Mouse (Mus musculus) spleen, embryonic (tissue): ENCODE measurements at regions not wholly inside any gene's neighbourhood (a gene's known extent, or its start where the extent isn't known, plus 50 kb on each side); places are given as distances from the start of the nearest gene placed in this dataset.

Source experiments
- CTCF ChIA-PET: fragments of 350-600 bp; sonication (Branson Sonifier 250); formaldehyde crosslinking; loops from one replicate; lab custom pipeline; 2022; lab: Charles Lee

- CTCF ChIA-PET = no interaction called here
Measured at GRCm38 (mm10) chr15:42768396-42768795, 2634.2 kb downstream of the 9330182O14Rik start.

GRCm38 (mm10) chr15:42779903-42780302 lies 2645.7 kb downstream of the 9330182O14Rik start:
- CTCF ChIA-PET = no interaction called here

GRCm38 (mm10) chr15:42801217-42801616 lies 2667.1 kb downstream of the 9330182O14Rik start:
- CTCF ChIA-PET = no interaction called here

GRCm38 (mm10) chr15:42810871-42811490 lies 2676.8 kb downstream of the 9330182O14Rik start:
- CTCF ChIA-PET = no interaction called here

GRCm38 (mm10) chr15:42815026-42815724 lies 2681.0 kb downstream of the 9330182O14Rik start:
- CTCF ChIA-PET = no interaction called here

- CTCF ChIA-PET = no interaction called here
Measured at GRCm38 (mm10) chr15:42838839-42839238, 2704.7 kb downstream of the 9330182O14Rik start.

- CTCF ChIA-PET = no interaction called here
Measured at GRCm38 (mm10) chr15:42850003-42850402, 2715.8 kb downstream of the 9330182O14Rik start.

GRCm38 (mm10) chr15:42872491-42872890 lies 2738.3 kb downstream of the 9330182O14Rik start:
- CTCF ChIA-PET = no interaction called here

- CTCF ChIA-PET = no interaction called here
Measured at GRCm38 (mm10) chr15:42894611-42895010, 2760.4 kb downstream of the 9330182O14Rik start.

GRCm38 (mm10) chr15:42900056-42900455 lies 2765.9 kb downstream of the 9330182O14Rik start:
- CTCF ChIA-PET = no interaction called here

- CTCF ChIA-PET = no interaction called here
Measured at GRCm38 (mm10) chr15:42901782-42902181, 2767.6 kb downstream of the 9330182O14Rik start.

GRCm38 (mm10) chr15:42911357-42911756 lies 2777.2 kb downstream of the 9330182O14Rik start:
- CTCF ChIA-PET = interaction anchor here (0.6 kb wide), 1 partner anchor 1151 kb away, joined by 3 read pairs; no protein-coding TSS in a partner anchor

- CTCF ChIA-PET = no interaction called here
Measured at GRCm38 (mm10) chr15:42912880-42913279, 2778.7 kb downstream of the 9330182O14Rik start.

- CTCF ChIA-PET = no interaction called here
Measured at GRCm38 (mm10) chr15:42913285-42913684, 2779.1 kb downstream of the 9330182O14Rik start.

- CTCF ChIA-PET = no interaction called here
Measured at GRCm38 (mm10) chr15:42914099-42914498, 2779.9 kb downstream of the 9330182O14Rik start.

GRCm38 (mm10) chr15:42915195-42915594 lies 2781.0 kb downstream of the 9330182O14Rik start:
- CTCF ChIA-PET = interaction anchor here (0.6 kb wide), 1 partner anchor 1311 kb away, joined by 14 read pairs; no protein-coding TSS in a partner anchor

GRCm38 (mm10) chr15:42921618-42922017 lies 2787.5 kb downstream of the 9330182O14Rik start:
- CTCF ChIA-PET = no interaction called here

- CTCF ChIA-PET = no interaction called here
Measured at GRCm38 (mm10) chr15:42928331-42928730, 2794.2 kb downstream of the 9330182O14Rik start.

GRCm38 (mm10) chr15:42944610-42945009 lies 2810.4 kb downstream of the 9330182O14Rik start:
- CTCF ChIA-PET = no interaction called here

GRCm38 (mm10) chr15:42955167-42955566 lies 2821.0 kb downstream of the 9330182O14Rik start:
- CTCF ChIA-PET = no interaction called here

- CTCF ChIA-PET = no interaction called here
Measured at GRCm38 (mm10) chr15:42962747-42963338, 2828.7 kb downstream of the 9330182O14Rik start.

GRCm38 (mm10) chr15:42965314-42965713 lies 2831.1 kb downstream of the 9330182O14Rik start:
- CTCF ChIA-PET = no interaction called here
